Mouse (Mus musculus): Measurements from ENCODE around the gene Cmtm2b. TPM values are rescaled to one million over a fixed set of nuclear protein-coding genes. Genes with fewer than 3 reads are reported as not detected.

The Cmtm2b gene
- polyA plus RNA-seq, 1 experiment from 2014 or later, result not detected

GRCm38 (mm10) chr8:104333786-104334185, 11.8 kb downstream of the Cmtm2b start:
- H3K4me1 ChIP-seq, result no peaks in the 10 kb centered on the region
- ATAC-seq (ENCODE audit: insufficient read depth, low FRiP score, low read depth), result no peak
- H3K36me3 ChIP-seq, result no peaks in the 10 kb centered on the region
- no peak overlapping the region for H3K4me3 ChIP-seq (replicated peaks)
- 60% methylated on average over 5 of the region's 5 CpGs for WGBS
- H3K27ac ChIP-seq, result no peak overlapping the region
- H3K27me3 ChIP-seq (replicated peaks), result no peaks in the 10 kb centered on the region
- H3K9ac ChIP-seq, result no peak overlapping the region
- no peaks in the 10 kb centered on the region for H3K9me3 ChIP-seq
- no peak overlapping the region for H3K4me2 ChIP-seq

- Histone ChIP-seq H3K27ac (no peak overlapping the region), H3K9ac (no peak overlapping the region), H3K4me3 (replicated peaks) (no peak overlapping the region), H3K9me3 (no peaks in the 10 kb centered on the region), H3K36me3 (no peaks in the 10 kb centered on the region), H3K4me2 (no peak overlapping the region), H3K27me3 (replicated peaks) (no peaks in the 10 kb centered on the region), H3K4me1 (no peaks in the 10 kb centered on the region)
- no peak for ATAC-seq (ENCODE audit: insufficient read depth, low FRiP score, low read depth)
- WGBS, result 77% methylated on average over 1 of the region's 1 CpGs
These were observed 12.2 kb downstream of the Cmtm2b start for GRCm38 (mm10) chr8:104334196-104334595.

- no peak for ATAC-seq (ENCODE audit: insufficient read depth, low FRiP score, low read depth)
- Histone ChIP-seq H3K9me3 (no peaks in the 10 kb centered on the region), H3K27ac (no peak overlapping the region), H3K4me2 (no peak overlapping the region), H3K9ac (no peak overlapping the region), H3K36me3 (no peaks in the 10 kb centered on the region), H3K27me3 (replicated peaks) (no peaks in the 10 kb centered on the region), H3K4me3 (replicated peaks) (no peak overlapping the region), H3K4me1 (peaks cover 9% of the 10 kb centered on the region; the same call in 1 of the 2 replicates)
- WGBS, result 84% methylated on average over 1 of the region's 1 CpGs
These were observed 14.8 kb downstream of the Cmtm2b start for GRCm38 (mm10) chr8:104336806-104337205.

GRCm38 (mm10) chr8:104337890-104338289, 15.9 kb downstream of the Cmtm2b start:
- H3K4me1 ChIP-seq, result peaks cover 15% of the 10 kb centered on the region; the same call in 1 of the 2 replicates
- no peak overlapping the region for H3K4me3 ChIP-seq (replicated peaks)
- H3K4me2 ChIP-seq, result no peak overlapping the region
- 52% methylated on average over 3 of the region's 3 CpGs for WGBS
- no peak for ATAC-seq (ENCODE audit: insufficient read depth, low FRiP score, low read depth)
- H3K27ac ChIP-seq, result no peak overlapping the region
- no peaks in the 10 kb centered on the region for H3K9me3 ChIP-seq
- H3K9ac ChIP-seq, result no peak overlapping the region
- H3K36me3 ChIP-seq, result no peaks in the 10 kb centered on the region
- no peaks in the 10 kb centered on the region for H3K27me3 ChIP-seq (replicated peaks)

- 15% methylated on average over 18 of the region's 18 CpGs for WGBS
- H3K4me3 ChIP-seq (replicated peaks), result peak within 1 kb of the TSS; percentile 72
- no peaks in the 10 kb centered on the region for H3K27me3 ChIP-seq (replicated peaks)
These were observed 17.4 kb downstream of the Cmtm2b start, which contains the start of gene Cmtm3 for GRCm38 (mm10) chr8:104339229-104339982. Gene Cmtm3 (plus strand): TSS chr8:104339410.

GRCm38 (mm10) chr8:104339983-104340232, 17.9 kb downstream of the Cmtm2b start:
- WGBS, result 2% methylated on average over 6 of the region's 6 CpGs
- peak; percentile 1; the same call in 1 of the 2 replicates for ATAC-seq (ENCODE audit: insufficient read depth, low FRiP score, low read depth)
- Histone ChIP-seq H3K36me3 (no peaks in the 10 kb centered on the region), H3K9ac (0 out of 2 replicates have a peak overlapping the region, but pooled peaks have one; percentile 81), H3K4me1 (peaks cover 15% of the 10 kb centered on the region; the same call in 1 of the 2 replicates), H3K4me2 (peak overlapping the region; percentile 80), H3K4me3 (replicated peaks) (peak overlapping the region; percentile 72), H3K27ac (peak overlapping the region; percentile 90), H3K9me3 (no peaks in the 10 kb centered on the region), H3K27me3 (replicated peaks) (no peaks in the 10 kb centered on the region)

More at GRCm38 (mm10) chr8:104339229-104339982, 17.4 kb downstream of the Cmtm2b start, which contains the start of gene Cmtm3:
- Histone ChIP-seq H3K4me2 (peak within 1 kb of the TSS; percentile 80), H3K9ac (peak within 1 kb of the TSS; percentile 81; the same call in 1 of the 2 replicates), H3K36me3 (no peaks in the 10 kb centered on the region), H3K9me3 (no peaks in the 10 kb centered on the region), H3K27ac (peak within 1 kb of the TSS; percentile 90), H3K4me1 (peaks cover 15% of the 10 kb centered on the region; the same call in 1 of the 2 replicates)
- ATAC-seq (ENCODE audit: insufficient read depth, low FRiP score, low read depth), result no peak

DNA sequence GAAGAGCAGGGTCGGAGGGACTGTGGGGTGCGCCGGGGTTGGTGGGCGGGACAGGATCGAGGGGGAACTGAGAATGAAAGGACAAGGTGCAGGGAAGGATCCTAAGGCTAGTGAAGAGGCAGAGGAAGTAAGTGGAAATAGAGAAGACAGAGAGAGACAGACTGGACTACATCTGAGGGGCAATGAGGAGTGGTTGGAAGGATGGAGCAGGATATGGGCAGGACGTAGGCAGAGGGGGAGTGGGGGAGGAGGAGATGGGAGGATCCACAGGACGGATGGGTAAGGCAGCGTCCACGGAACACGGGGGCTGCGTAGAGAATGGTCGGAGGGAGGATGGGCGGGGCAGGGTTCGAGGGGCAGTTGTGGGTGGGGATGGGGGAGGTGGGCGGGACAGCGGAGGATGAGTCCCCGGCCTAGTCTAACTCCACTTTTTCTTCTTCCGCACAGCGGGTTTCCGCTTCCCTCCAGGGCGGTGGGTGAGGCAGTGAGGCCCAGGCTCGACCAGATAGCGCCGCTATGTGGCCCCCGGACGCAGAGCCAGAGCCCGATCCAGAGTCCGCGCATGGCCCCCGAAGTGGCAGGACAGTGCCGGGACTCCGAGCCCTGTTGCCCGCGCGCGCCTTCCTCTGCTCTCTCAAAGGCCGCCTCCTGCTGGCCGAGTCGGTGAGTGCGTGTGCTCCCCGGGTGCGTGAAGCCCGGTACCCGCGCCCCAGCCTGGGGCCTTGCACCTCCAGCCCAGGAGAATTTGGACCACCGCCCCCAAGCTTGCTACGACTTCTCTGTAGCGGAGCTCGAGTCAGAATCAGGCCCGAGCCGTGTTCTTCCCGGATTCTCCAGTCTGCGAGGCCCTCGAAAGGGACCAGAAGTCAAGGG, 18.4 kb downstream of the Cmtm2b start:
- Histone ChIP-seq H3K9me3 (no peaks in the 10 kb centered on the region), H3K27ac (peak overlapping the region; percentile 90), H3K36me3 (peaks cover 4% of the 10 kb centered on the region; the same call in 1 of the 2 replicates), H3K4me2 (peak overlapping the region; percentile 80), H3K27me3 (replicated peaks) (no peaks in the 10 kb centered on the region), H3K9ac (peak overlapping the region; percentile 81), H3K4me3 (replicated peaks) (peak overlapping the region; percentile 72), H3K4me1 (peaks cover 15% of the 10 kb centered on the region; the same call in 1 of the 2 replicates)
- whole genome bisulfite sequencing, result under 1% methylated on average over 52 of the region's 54 CpGs
- ATAC-seq (ENCODE audit: insufficient read depth, low FRiP score, low read depth), result peak; percentile 75

GRCm38 (mm10) chr8:104341106-104341561, 19.1 kb downstream of the Cmtm2b start:
- peak; percentile 63 for ATAC-seq (ENCODE audit: insufficient read depth, low FRiP score, low read depth)
- Histone ChIP-seq H3K9ac (peak overlapping the region; percentile 81), H3K4me1 (peaks cover 15% of the 10 kb centered on the region; the same call in 1 of the 2 replicates), H3K27ac (peak overlapping the region; percentile 90), H3K36me3 (peaks cover 5% of the 10 kb centered on the region; the same call in 1 of the 2 replicates), H3K27me3 (replicated peaks) (no peaks in the 10 kb centered on the region), H3K4me3 (replicated peaks) (peak overlapping the region; percentile 72), H3K9me3 (no peaks in the 10 kb centered on the region), H3K4me2 (peak overlapping the region; percentile 80)
- 0% methylated on average over 24 of the region's 24 CpGs for WGBS

DNA sequence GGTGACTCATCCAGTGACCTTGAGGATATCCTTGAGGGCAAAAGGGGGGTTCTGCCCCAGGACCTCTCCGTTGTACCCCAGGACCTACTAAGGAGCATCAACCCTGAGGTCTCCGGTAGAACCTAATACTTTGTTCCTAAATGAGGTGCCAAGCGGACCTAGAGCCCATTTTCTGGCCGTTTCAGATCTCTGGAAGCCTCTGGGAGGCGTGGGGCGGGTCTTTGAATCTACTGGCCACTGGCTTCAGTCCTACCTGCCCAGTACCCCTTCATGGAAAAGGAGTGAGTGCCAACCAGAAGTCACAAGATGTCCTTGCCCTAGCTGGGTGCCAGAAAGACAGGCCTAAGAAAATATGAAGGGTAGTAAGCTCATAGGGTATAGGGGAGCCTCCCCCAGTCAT, 19.6 kb downstream of the Cmtm2b start:
- Histone ChIP-seq H3K4me1 (peaks cover 15% of the 10 kb centered on the region; the same call in 1 of the 2 replicates), H3K27me3 (replicated peaks) (no peaks in the 10 kb centered on the region), H3K9ac (no peak overlapping the region), H3K4me2 (peak overlapping the region; percentile 80), H3K4me3 (replicated peaks) (peak overlapping the region; percentile 72), H3K9me3 (no peaks in the 10 kb centered on the region), H3K27ac (peak overlapping the region; percentile 90; the same call in 1 of the 2 replicates), H3K36me3 (peaks cover 5% of the 10 kb centered on the region; the same call in 1 of the 2 replicates)
- ATAC-seq (ENCODE audit: insufficient read depth, low FRiP score, low read depth), result no peak
- WGBS, result 43% methylated on average over 6 of the region's 6 CpGs

DNA sequence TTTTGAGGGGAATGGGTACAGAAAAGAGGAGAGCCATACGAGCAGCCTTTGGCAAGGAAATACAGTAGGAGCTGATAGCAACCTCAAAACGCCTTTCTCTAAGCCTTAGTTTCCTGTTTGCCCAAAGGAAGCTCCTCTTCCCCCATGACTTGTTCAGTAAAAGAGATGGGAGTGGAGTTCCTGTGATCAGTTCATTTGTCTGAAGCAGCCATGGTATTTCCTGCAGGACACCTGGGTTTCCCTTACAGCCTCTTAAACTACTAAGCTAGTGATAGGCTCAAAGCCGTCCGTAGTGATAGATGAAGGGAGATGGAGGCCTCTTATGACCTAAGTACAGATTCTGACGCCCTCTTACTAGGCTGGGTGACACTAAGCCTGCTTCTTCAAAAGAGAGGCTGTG, 20.4 kb downstream of the Cmtm2b start:
- WGBS, result 60% methylated on average over 5 of the region's 5 CpGs
- Histone ChIP-seq H3K27ac (no peak overlapping the region), H3K36me3 (peaks cover 9% of the 10 kb centered on the region), H3K9me3 (no peaks in the 10 kb centered on the region), H3K4me3 (replicated peaks) (no peak overlapping the region), H3K27me3 (replicated peaks) (no peaks in the 10 kb centered on the region), H3K9ac (no peak overlapping the region), H3K4me1 (peaks cover 15% of the 10 kb centered on the region; the same call in 1 of the 2 replicates), H3K4me2 (no peak overlapping the region)
- no peak for ATAC-seq (ENCODE audit: insufficient read depth, low FRiP score, low read depth)

DNA sequence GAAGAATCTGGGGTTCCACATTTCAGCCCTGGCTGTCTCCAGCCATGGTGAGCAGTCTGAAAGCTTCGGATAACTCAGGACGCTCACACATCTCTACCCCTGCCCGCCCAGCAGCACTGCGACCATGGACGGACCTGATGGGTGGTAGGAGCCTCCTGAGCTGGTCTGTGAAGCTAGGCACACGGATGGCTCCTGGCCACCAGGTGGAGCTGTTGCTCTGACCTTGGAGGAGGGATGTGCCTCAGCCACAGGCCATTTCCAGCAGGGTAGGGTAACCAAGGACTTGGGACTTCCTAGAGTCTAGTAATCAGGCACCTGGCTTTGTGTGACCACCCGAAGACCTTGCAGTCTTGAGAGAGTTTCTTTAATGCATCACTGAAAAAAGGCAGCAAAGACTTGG, 21.9 kb downstream of the Cmtm2b start:
- no peak overlapping the region for H3K9ac ChIP-seq
- no peaks in the 10 kb centered on the region for H3K9me3 ChIP-seq
- H3K4me3 ChIP-seq (replicated peaks), result no peak overlapping the region
- 16% methylated on average over 7 of the region's 7 CpGs for WGBS
- peak; percentile 50 for ATAC-seq (ENCODE audit: insufficient read depth, low FRiP score, low read depth)
- H3K4me1 ChIP-seq, result peaks cover 15% of the 10 kb centered on the region; the same call in 1 of the 2 replicates
- no peaks in the 10 kb centered on the region for H3K27me3 ChIP-seq (replicated peaks)
- H3K36me3 ChIP-seq, result peaks cover 14% of the 10 kb centered on the region
- no peak overlapping the region for H3K4me2 ChIP-seq
- H3K27ac ChIP-seq, result no peak overlapping the region

All from stomach, embryonic 15.5 days (tissue).